Mouse (Mus musculus): ENCODE measurements around the gene Elmo2. TPM values are rescaled to one million over a fixed set of nuclear protein-coding genes. Genes with fewer than 3 reads are reported as not detected.

Elmo2 gene
- total RNA-seq, 1 experiment: 21.7 TPM

DNA sequence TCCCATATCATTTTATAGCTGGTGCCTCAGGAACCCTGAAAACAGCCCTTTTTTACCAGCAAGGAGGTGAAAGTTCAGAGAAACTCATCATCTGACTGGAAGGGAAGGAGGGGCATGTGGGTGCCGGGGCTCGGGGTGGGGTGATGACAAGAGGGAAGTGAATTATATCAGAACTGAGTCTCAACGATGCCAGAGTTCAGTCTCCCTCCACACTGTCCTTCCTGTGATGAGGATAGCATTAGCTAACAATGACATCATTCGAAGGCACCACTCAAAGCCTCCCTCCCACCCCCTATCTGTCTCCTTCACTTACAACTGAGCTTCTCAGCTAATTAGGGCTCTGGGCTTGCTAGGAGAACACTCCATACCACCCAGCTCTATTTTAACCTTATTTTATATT, 6.8 kb downstream of the Elmo2 start:
- peaks cover 0 to 23% of the 10 kb centered on the region in 2 experiments; a peak in 2 of 4 replicates for H3K4me1 ChIP-seq (ENCODE audit: control insufficient read depth in 2 of 2, insufficient read depth in 2 of 2, low read length in 2 of 2, poor library complexity in 1 of 2)

DNA sequence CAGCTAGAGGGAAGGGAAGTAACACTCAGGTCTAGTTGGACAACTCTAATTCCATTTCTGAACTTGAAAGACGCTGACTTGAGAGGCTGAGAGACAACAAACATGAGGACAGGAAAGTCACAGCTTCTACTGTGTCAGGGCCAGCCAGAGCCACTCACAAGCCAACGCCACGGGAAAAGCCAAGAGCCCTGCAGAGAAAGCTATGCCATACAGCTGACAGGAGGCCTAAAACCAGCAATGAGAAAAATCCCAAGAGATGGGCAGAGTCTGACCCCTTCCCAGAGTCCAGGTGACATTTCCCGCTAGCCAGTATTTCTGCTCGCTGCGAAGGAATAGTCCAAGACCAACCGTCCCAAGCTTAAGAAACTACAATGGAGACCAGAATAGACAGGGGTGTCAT, 7.3 kb downstream of the Elmo2 start:
- H3K27ac ChIP-seq (ENCODE audit: insufficient read depth, low read depth, low read length, poor library complexity, severe bottlenecking): no peak overlapping the region
- in situ Hi-C loops (cut with MboI; ENCODE audit: low sequenced_read_pairs in 2 of 2, unreplicated experiment in 2 of 2): no loop called here
- H3K4me1 ChIP-seq (ENCODE audit: control insufficient read depth in 2 of 2, insufficient read depth in 2 of 2, low read length in 2 of 2, poor library complexity in 1 of 2): peaks cover 0 to 23% of the 10 kb centered on the region in 2 experiments; a peak in 2 of 4 replicates
- TF ChIP-seq ZNF384 (IDR thresholded peaks at IDR 0.05; ENCODE audit: low read depth, low read length) (no peak), ZC3H11A (IDR thresholded peaks at IDR 0.05; ENCODE audit: borderline replicate concordance, low read depth, low read length) (no peak), HCFC1 (IDR thresholded peaks at IDR 0.05; ENCODE audit: borderline replicate concordance, insufficient read depth, low read length) (no peak), CHD2 (IDR thresholded peaks at IDR 0.05; ENCODE audit: low read depth, low read length) (no peak), MAFK (IDR thresholded peaks at IDR 0.05; ENCODE audit: insufficient read depth, low read depth, low read length) (no peak)
- H3K4me3 ChIP-seq (ENCODE audit: insufficient read depth in 1 of 2, low read depth in 1 of 2, low read length in 2 of 2, poor library complexity in 1 of 2, severe bottlenecking in 1 of 2): no peak overlapping the region
- H3K36me3 ChIP-seq (ENCODE audit: control insufficient read depth, insufficient read depth, low read length, poor library complexity, severe bottlenecking): peaks cover 20% of the 10 kb centered on the region; the same call in 1 of the 2 replicates
- no peak for DNase-seq (ENCODE audit: low read depth, low spot score)
- no peaks in the 10 kb centered on the region for H3K9me3 ChIP-seq (ENCODE audit: control insufficient read depth, insufficient read depth, low read depth, low read length)
- H3K9ac ChIP-seq (ENCODE audit: insufficient read depth, low read depth, low read length, poor library complexity, severe bottlenecking): no peak overlapping the region

More for the DNA sequence above, 6.8 kb downstream of the Elmo2 start:
- in situ Hi-C loops (cut with MboI; ENCODE audit: low sequenced_read_pairs in 2 of 2, unreplicated experiment in 2 of 2): no loop called here
- TF ChIP-seq MAFK (IDR thresholded peaks at IDR 0.05; ENCODE audit: insufficient read depth, low read depth, low read length) (no peak), HCFC1 (IDR thresholded peaks at IDR 0.05; ENCODE audit: borderline replicate concordance, insufficient read depth, low read length) (no peak), ZC3H11A (IDR thresholded peaks at IDR 0.05; ENCODE audit: borderline replicate concordance, low read depth, low read length) (no peak), CHD2 (IDR thresholded peaks at IDR 0.05; ENCODE audit: low read depth, low read length) (no peak), ZNF384 (IDR thresholded peaks at IDR 0.05; ENCODE audit: low read depth, low read length) (no peak)
- Histone ChIP-seq H3K27ac (ENCODE audit: insufficient read depth, low read depth, low read length, poor library complexity, severe bottlenecking) (no peak overlapping the region), H3K4me3 (ENCODE audit: insufficient read depth in 1 of 2, low read depth in 1 of 2, low read length in 2 of 2, poor library complexity in 1 of 2, severe bottlenecking in 1 of 2) (no peak overlapping the region), H3K9ac (ENCODE audit: insufficient read depth, low read depth, low read length, poor library complexity, severe bottlenecking) (no peak overlapping the region), H3K36me3 (ENCODE audit: control insufficient read depth, insufficient read depth, low read length, poor library complexity, severe bottlenecking) (peaks cover 15% of the 10 kb centered on the region; the same call in 1 of the 2 replicates), H3K9me3 (ENCODE audit: control insufficient read depth, insufficient read depth, low read depth, low read length) (no peaks in the 10 kb centered on the region)
- no peak for DNase-seq (ENCODE audit: low read depth, low spot score)

DNA sequence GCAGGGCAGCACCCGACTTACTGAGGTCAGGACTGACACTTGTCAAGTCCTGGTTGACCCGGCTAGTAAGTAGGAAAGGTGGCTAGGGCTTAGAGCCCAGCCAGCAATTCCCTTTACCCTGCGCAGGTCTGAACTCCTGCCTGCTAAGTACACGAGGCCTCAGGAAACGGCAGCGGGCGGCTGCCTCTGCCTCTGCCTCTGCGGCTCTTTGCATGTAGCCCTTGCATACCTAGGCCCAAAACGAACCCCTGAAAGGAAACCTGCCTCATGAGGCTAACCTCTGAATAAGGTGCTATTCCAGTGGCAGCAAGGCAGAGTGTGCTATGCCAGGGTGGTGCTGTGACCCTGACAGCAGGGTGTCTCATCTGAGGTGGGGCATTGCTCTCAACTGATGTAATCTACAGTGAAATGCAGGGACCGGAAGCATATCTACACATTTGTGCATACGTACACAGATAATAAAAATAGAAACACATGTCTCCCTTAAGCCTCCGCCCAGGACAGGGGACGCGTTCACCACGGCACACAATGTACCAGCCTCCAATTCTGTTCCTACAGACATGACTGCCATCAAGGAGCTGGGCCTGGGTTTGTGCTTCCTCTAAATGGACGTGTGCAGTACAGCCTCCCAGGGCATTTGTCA, 8.5 kb downstream of the Elmo2 start:
- H3K36me3 ChIP-seq (ENCODE audit: control insufficient read depth, insufficient read depth, low read length, poor library complexity, severe bottlenecking): peaks cover 26% of the 10 kb centered on the region; the same call in 1 of the 2 replicates
- H3K9ac ChIP-seq (ENCODE audit: insufficient read depth, low read depth, low read length, poor library complexity, severe bottlenecking): no peak overlapping the region
- no peaks in the 10 kb centered on the region for H3K9me3 ChIP-seq (ENCODE audit: control insufficient read depth, insufficient read depth, low read depth, low read length)
- H3K27ac ChIP-seq (ENCODE audit: insufficient read depth, low read depth, low read length, poor library complexity, severe bottlenecking): no peak overlapping the region
- H3K4me1 ChIP-seq (ENCODE audit: control insufficient read depth in 2 of 2, insufficient read depth in 2 of 2, low read length in 2 of 2, poor library complexity in 1 of 2): peaks cover 0 to 20% of the 10 kb centered on the region in 2 experiments; a peak in 2 of 4 replicates
- no peak overlapping the region for H3K4me3 ChIP-seq (ENCODE audit: insufficient read depth in 1 of 2, low read depth in 1 of 2, low read length in 2 of 2, poor library complexity in 1 of 2, severe bottlenecking in 1 of 2)
- TF ChIP-seq ZC3H11A (IDR thresholded peaks at IDR 0.05; ENCODE audit: borderline replicate concordance, low read depth, low read length) (no peak), HCFC1 (IDR thresholded peaks at IDR 0.05; ENCODE audit: borderline replicate concordance, insufficient read depth, low read length) (no peak), MAFK (IDR thresholded peaks at IDR 0.05; ENCODE audit: insufficient read depth, low read depth, low read length) (no peak), CHD2 (IDR thresholded peaks at IDR 0.05; ENCODE audit: low read depth, low read length) (no peak), ZNF384 (IDR thresholded peaks at IDR 0.05; ENCODE audit: low read depth, low read length) (no peak)
- no peak for DNase-seq (ENCODE audit: low read depth, low spot score)
- in situ Hi-C loops (cut with MboI; ENCODE audit: low sequenced_read_pairs in 2 of 2, unreplicated experiment in 2 of 2): no loop called here

DNA sequence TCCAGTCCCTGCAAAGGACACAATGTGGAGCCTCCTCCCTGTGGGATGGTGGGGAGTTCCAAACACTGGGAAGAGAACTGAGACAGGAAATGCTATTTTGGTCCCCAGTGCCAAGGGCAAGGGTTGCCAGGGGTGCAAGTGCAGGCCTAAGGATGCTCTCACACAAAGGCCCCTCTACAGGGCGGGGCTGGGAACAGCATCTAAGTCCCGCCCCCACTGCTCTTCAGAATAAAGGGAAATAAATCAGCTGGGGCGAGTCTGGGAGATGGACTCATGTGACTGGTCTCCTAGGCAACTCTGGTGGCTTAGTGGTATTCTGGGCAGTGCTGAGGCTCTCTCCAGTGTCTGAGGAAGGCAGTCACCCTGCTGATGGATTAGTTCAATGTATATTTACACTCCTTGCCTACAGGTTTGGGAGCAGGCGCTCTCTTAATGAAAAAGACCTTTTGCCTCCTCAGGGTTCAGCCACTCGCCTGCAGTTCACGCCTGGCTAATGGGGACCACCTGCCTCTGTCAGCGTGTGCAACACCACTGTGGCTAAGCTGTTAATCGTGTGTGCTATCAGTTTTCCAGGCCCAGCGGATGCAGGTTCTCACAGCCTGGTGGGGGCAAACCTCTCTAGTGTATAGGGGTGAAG, 9.3 kb downstream of the Elmo2 start:
- no peak for TF ChIP-seq CHD2 (IDR thresholded peaks at IDR 0.05; ENCODE audit: low read depth, low read length)
- TF ChIP-seq ZC3H11A (IDR thresholded peaks at IDR 0.05; ENCODE audit: borderline replicate concordance, low read depth, low read length): no peak
- TF ChIP-seq MAFK (IDR thresholded peaks at IDR 0.05; ENCODE audit: insufficient read depth, low read depth, low read length): no peak
- no peak for TF ChIP-seq HCFC1 (IDR thresholded peaks at IDR 0.05; ENCODE audit: borderline replicate concordance, insufficient read depth, low read length)
- TF ChIP-seq ZNF384 (IDR thresholded peaks at IDR 0.05; ENCODE audit: low read depth, low read length): no peak
- Histone ChIP-seq H3K9me3 (ENCODE audit: control insufficient read depth, insufficient read depth, low read depth, low read length) (no peaks in the 10 kb centered on the region), H3K4me1 (ENCODE audit: control insufficient read depth in 2 of 2, insufficient read depth in 2 of 2, low read length in 2 of 2, poor library complexity in 1 of 2) (peaks cover 0 to 15% of the 10 kb centered on the region in 2 experiments; a peak in 2 of 4 replicates), H3K9ac (ENCODE audit: insufficient read depth, low read depth, low read length, poor library complexity, severe bottlenecking) (no peak overlapping the region), H3K4me3 (ENCODE audit: insufficient read depth in 1 of 2, low read depth in 1 of 2, low read length in 2 of 2, poor library complexity in 1 of 2, severe bottlenecking in 1 of 2) (no peak overlapping the region), H3K36me3 (ENCODE audit: control insufficient read depth, insufficient read depth, low read length, poor library complexity, severe bottlenecking) (peaks cover 32% of the 10 kb centered on the region; the same call in 1 of the 2 replicates), H3K27ac (ENCODE audit: insufficient read depth, low read depth, low read length, poor library complexity, severe bottlenecking) (no peak overlapping the region)
- in situ Hi-C loops (cut with MboI; ENCODE audit: low sequenced_read_pairs in 2 of 2, unreplicated experiment in 2 of 2): no loop called here
- DNase-seq (ENCODE audit: low read depth, low spot score): peak; percentile 60
